Mouse (Mus musculus): ENCODE data around the gene Meltf.

DNA sequence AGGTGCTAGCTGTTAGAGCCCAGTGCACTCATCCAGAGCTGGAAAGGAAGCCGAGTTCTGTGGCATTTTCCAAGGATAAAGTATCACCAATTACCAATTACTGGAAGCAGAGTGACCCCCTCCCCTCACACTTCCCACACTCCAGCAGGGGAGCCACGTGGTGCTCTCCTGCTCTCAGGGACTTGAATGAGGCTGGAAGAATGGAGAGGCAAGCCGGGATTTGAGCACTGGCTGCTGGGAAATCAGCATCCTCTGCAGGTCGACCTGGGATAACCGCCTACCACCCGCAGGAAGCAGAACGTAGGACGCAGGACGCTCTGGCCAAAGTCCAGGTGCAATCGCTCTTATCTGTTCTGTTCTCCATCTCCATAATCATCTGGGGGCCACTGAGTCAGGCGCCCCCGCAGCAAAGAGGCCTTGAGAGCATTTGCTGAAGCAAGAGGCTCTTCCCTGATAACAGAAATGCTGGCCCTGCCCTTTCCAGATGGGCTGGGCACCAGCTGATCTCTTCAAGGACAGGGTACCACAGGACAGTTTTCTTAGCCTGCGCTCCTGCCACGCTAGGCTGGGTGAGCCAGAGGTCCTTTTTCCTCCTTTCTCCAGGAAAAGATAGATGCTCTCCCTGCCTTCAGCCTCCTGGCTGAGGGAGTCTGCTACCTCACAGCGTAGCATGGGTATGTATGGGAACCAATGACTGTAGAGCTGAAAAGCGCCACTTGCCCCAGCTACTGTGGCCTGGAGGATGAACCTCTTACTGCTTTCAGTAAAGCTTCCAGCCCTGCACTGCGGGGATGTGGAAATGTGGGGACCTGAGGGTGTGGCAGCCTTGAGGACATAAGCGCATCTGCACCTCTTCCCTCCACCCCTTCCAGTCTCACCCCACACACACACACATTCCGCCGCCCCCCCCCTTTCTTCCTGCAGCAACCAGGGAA lies 27.5 kb downstream of the Meltf start:
- no peak for TF ChIP-seq UBTF (IDR thresholded peaks at IDR 0.05; ENCODE audit: low read depth, low read length)
- TF ChIP-seq CTCF (conservative IDR thresholded peaks at IDR 0.05 in 1 of 2, IDR thresholded peaks at IDR 0.05 in 1 of 2; ENCODE audit: low read depth in 2 of 2, low read length in 2 of 2): no peak
- no peak for TF ChIP-seq POLR2A (IDR thresholded peaks at IDR 0.05; ENCODE audit: low read depth, low read length)
- no peak for TF ChIP-seq ZNF384 (IDR thresholded peaks at IDR 0.05; ENCODE audit: low read depth, low read length)

All from CH12.LX (cell line).